Mouse (Mus musculus) embryo, embryonic 9.5 days (tissue): ENCODE measurements around the gene Ankrd23.
A peak's percentile ranks its signal among the peaks of the same experiment; 100 is the strongest.

ENCODE experiments used
- DNase-seq: peaks from one replicate; pipeline ENCODE4 v3.0.0-alpha.2; 2017; ENCODE audit errors: extremely low spot score

Ankrd23 gene

DNA sequence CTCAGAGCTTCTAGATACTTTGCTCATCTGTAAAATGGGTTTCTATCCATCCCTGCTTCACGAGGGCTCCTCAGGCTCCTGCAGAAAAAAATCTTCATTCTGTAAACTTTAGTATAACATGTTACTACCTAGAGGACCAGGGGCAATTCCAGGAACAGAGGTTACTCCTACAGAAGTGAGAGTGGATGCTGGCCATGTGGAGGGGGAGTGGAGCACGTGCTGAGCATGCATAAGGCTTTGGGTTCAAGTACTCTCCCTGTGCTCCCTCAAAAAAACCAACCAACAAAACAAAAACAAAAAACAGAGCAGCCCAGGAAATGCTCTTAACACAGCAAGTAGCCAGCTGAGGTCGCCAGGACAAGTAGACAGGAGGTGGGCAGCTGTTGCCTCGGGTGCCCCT is 26.9 kb upstream of the Ankrd23 start:
- no peak for DNase-seq

DNA sequence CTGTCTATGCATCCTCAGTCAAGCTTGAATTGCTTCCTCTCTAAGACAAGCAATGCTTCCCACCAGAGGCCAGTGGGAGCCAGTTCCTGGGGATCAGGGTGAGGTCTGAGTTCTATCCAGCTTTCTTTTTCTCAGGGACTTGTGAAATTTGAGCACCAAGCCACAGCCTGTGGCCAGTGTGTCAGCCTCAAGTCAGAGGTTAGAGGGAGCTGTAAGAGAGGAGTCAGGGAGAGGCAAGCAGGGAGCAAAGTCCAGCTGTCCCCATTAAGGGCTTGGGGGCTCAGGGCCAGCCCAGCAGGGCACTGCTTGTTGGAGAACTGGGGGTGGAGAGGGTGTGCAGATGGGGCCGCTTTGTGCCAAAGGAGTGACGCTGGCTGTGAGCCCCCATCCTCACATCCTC is 26.5 kb upstream of the Ankrd23 start:
- DNase-seq, result no peak

DNA sequence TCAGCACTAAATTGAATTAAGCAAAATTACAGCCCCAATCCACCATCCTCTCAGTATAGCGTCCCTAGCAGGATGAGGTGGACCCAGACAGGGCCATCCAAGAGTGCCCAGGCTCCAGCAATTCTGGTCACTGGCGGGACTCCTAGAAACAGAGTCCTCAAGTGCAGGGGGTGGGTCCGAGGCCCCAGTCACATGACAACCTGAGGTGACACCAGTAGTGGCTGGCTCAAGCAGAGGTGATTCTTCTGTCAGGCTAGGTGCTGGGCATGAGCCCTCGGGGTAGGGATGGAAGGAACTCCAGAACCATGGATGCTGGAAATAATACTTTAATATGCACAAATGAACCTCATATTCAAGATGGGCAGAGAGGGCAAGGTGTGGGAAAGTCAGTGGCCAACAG is 25.7 kb upstream of the Ankrd23 start:
- no peak for DNase-seq

DNA sequence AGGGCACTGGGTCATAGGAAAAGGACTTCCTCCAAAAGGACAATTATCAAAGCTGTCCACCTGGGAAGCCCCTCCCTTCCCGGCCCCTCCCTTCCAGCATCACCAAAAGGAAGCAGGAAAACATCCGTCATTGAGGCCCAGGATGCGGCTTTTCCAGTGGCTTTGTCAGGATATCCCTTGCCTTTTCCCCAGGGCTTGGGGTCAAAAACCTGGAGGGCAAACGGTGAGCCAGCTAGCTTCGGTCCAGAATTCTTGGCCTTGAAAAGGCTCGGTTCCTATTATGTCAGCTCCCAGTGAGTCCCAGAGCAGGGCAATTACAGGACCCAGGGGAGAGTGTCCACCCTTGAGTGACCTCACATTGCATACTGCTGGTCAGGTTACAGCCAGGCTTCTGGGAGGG is 24.2 kb upstream of the Ankrd23 start:
- DNase-seq, result no peak

- DNase-seq, result no peak
Observed at GRCm38 (mm10) chr1:36559888-36560287, 23.2 kb upstream of the Ankrd23 start.

DNA sequence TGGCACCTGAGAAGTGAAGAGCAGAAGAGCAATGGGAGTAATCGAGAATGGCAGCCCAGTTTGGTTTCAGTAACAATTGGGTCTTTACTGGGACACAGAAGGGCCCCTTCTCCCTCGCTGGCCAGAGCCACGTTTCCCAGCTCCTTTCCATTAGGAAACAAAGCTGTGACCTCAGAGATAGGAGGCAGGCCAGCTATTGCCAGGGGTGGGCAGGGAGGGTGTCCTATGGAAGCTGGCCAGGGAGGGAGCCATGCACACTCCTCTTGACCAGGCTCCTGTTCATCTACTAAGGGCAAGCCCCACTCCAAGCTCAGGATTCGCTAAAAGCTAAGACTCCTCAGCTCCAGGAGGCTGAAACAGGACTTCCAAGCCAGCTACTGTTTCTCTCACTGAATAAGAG is 22.6 kb upstream of the Ankrd23 start:
- peak; percentile 32 for DNase-seq

DNA sequence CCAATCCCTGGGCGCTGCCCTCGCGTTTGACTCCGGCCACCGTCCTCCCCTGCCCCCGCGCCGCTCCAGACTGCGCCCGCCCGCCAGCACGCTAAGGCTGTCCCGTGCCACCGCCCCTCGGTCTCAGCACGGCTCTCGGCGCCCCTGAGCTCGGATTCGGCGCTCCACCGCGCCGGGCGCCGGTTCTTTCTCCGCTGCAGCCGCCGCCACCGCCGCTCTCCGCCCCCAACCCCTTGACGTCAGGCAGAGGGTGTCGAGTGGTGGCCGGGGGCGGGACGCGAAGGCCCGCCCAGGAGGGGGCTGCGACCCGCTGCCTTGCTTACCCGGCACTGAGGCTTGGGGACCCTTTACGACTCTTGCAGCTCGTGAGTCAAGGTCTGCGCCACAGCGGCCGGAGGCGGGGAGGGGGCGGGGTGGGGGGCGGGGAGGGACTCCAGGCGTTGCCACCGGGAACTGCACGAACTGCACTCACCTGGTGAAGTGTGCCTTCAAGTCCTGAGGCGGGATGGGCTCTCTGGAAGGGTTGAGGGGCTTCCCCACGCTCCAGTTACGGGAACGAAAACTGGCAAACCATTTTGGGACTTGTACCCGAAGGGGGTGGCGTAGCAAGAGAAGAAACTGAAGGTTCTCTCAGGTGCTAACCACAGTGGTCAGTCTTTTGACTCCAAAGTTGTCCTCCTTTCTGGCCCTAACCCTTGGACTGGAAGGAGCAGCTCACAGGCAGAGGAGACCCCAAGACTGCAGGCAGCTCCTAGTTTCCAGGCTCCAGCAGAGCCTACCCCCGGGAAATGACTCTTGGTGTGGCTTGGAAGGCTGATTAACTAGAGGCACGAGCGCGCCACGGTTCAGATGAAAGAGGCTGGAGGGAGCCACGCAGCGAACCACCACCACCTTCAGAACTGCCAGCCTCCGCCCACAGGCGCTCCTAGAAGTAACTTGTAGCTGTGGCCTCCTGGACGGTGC is 21.6 kb upstream of the Ankrd23 start, which contains the start of gene Sema4c:
Gene Sema4c, minus strand, starts transcription at position 319 of the 963 bp plus-strand sequence.
- peak; percentile 90 for DNase-seq

DNA sequence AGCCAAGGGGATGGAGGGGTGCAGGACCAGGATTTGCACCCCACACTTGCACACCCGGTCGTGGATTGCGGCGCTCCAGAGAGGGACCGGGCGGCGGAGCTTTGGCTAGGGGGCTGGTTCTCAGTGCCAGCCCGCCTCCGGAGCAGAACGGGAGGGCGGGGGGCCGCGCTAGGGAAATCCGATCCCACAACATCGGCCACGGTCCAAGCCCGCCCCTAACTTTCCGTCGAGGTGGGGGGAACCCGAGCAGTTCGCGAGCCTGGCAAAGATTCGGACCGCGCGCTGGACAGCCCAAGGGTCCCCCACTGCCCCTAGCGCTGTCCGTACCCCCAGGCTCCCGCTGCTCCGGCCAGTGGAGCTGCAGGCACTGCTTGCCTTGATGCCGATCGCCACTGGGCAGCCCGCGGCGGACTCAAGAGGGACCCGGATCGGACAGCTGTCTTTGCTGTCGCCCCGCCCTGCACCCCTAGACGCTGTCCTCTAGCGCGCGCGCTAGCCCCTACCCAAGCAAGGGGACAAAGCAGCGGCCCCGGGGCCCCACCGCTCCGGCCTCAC is 20.9 kb upstream of the Ankrd23 start:
- DNase-seq, result peak; percentile 90

- DNase-seq, result peak; percentile 98
Observed at GRCm38 (mm10) chr1:36556553-36557456, 20.1 kb upstream of the Ankrd23 start.

DNA sequence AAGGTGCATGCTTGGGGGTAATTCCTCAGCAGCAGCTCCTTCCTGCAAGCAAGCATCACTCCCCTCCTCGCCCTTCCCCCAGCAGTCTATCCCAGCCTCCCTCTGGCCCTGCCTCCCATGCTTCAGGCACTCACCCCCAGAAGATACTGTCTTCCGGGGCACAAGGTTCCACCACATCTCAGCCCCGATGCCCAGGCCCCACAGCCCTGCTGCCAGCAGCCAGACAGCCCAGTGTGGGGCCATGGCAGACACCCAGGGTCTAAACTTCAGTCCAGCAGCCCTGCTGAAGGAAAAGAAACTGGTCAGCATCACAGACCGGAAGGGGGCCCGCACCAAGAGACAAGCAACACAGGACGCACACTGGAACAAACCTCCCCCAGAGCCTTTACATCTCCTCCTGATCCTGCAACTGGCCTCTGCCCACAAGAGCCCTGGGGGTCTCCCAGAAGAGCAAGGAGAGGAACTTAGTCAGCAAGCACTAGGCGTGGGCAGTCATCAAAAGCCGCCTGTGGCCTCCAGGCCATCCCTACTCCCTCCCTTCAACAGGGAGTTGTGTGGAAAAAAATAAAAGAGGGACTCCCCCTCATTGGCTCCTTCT is 19.2 kb upstream of the Ankrd23 start:
- peak; percentile 57 for DNase-seq

DNA sequence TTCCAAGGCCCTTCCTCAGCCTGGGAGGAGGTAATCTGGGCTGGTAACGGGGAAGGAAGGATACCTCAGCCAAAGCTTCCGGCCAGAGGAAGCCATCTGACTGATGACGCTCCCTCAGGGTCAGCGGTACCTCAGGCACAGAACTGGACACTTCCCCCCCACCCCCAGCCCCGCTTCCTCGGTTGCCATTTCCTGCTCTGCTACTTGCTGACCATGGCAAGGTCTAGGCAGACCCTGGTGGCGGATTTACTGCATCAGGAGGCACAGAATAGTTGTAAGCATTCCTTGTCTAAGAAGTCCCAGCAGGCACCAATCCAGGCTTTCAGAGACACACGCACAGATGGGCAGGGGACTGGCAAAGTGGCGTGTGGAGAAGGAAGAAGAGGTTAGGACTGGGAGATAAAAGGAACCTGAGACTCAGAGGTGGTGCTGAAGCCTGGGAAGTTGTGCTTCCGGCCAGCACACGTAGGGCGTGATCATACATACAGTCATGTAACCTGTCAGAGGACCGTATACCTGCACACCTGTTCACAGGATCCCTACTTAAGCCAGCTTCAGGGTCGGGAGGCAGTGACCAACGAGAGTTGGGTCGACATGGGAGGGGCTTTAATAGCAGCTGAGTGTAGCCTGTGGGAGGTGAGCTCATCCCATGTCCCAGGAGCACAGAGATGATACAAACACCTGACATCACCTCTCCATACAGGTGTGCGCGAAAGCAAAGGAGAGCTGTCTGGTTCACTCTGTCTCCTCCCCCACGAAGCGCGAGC is 18.1 kb upstream of the Ankrd23 start:
- no peak for DNase-seq

DNA sequence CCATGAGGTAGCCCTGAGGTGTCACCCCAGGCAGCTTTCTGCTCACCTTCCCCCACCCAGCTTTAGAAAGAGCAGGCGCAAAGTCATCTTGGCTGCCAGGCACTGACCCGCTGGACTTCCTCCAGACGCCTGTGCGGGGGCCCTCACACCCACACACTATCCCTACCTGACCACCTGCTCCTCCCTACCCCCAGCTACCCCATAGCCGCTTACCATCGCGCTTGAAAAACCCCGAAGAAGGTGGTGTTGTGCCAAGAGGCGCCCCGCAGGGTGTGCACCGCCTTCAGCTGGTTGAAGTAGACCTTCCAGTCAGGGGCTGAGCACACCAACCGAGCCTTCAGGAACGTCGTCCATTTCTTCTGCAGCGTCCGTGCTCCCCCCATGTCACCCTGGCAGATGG is 15.8 kb upstream of the Ankrd23 start:
- no peak for DNase-seq

GRCm38 (mm10) chr1:36551904-36552303 is 15.2 kb upstream of the Ankrd23 start:
- no peak for DNase-seq

DNA sequence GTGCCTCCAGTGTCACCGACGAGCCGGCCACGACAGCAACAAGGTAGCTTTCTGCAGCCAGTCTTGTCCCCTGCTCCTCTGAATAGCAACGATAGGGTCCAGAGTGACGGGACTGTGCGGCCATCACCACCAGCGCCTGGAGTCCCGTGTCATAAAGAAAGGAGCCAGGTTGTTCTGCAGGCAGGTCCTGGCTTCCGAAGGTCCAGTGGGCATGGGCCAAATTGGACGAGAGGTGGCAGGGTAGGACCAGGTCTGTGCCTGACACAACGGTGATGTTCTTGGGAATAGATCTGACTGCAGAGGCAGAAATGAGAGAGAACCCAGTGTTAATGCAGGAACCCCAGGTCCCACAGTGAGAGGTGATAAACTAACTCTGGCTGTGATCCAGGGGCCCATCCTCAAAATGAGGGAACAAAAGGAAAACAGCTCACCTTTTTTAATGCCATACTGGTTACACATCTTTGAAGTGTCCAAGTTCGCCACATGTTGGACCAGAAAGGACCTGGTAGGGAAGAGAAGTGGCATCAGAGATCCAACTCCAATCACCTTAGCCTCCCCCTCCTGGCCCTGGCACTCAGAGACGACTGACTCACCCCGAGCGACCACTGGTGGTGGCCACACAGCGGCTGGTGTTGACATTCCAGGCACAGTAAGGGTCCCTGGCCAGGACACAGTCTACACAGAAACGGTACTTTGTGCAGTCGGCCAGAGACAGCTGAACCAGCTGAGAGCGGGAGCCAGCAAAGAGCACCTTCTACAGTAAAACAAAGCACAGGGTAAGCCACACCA is 13.6 kb upstream of the Ankrd23 start:
- DNase-seq, result no peak

DNA sequence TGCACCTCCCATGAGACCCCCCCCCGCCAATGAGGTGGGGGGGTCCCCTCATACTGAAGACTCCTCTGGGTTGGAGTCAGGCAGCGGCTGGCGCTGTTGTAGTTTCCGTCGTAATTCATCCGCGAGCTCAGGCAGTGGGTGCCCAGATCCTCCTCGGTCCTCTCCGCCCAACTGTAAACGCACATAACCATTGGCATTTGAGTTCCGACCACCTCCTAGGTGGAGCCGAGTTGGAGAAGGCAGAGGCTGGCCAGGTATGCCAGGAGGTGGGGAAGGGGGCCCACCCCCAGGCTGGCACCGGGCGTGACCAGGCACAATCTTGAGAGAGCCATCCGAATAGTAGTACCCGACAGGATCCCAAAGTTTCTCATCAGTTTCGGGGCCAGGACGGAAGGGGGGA is 12.8 kb upstream of the Ankrd23 start:
- no peak for DNase-seq

DNA sequence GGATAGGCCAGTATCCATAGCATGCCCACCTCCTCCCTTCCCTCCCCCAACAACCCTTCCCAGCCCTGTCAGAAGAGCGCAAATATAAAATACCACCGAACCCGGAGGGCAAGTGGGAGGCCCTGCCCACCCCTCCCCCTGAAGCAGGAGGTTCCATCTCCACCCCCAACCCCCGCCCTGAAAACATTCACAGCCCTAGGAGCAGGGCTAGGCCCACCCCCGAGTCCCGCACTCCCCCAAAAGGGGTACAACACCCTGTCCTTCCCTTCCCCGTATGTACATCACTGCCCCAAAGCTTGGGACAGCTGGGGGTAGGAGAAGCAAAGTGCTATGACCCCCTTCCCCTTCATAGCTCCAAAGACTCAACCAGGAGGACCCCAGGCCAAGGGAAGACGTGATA is 12.1 kb upstream of the Ankrd23 start:
- DNase-seq, result no peak

DNA sequence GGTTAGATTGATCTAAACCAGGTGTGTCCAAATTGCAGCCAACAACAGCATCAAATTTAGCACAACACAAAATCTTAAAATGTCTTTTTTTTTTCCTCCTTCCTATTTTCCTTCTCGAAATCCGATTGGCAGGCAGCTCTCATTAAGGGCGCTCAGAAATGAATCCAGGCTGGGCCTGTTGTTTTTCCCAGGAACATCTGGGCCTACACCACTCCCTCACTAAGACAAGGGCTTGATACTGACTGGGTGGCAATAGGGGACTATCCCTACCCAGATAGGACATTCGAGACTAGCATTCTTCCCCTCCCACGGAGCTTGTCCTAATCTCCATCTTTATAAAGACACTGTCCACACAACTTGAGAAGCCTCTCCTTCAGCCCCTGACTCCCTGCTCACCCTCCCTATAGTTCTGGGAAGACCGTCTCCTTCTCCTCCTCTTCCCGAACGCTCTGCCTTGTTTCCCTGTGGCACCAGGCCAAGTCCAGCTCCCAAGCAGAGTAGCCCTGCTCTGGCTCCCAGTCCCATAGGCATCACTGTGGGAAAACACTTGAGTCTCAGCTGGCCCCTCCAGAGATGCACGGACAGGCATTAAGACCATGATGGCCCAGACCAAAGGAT is 11.4 kb upstream of the Ankrd23 start:
- DNase-seq, result no peak

- peak; percentile 96 for DNase-seq
Observed at GRCm38 (mm10) chr1:36546888-36547471, 10.3 kb upstream of the Ankrd23 start, which contains the start of gene Ankrd39. Ankrd39 (minus strand) TSS chr1:36547445.
